Mouse (Mus musculus) ES-E14 (cell line): ENCODE measurements at regions not wholly inside any gene's neighbourhood (a gene's known extent, or its start where the extent isn't known, plus 50 kb on each side); places are given as distances from the start of the nearest gene placed in this dataset.

Experiments used
- CHD2 ChIP-seq: IDR thresholded peaks from 2 replicates; pipeline ENCODE4 v1.6.1; 2014; ENCODE audit warnings: mild to moderate bottlenecking, low read depth, low read length, inconsistent platforms
- HCFC1 ChIP-seq: IDR thresholded peaks from 2 replicates; pipeline ENCODE4 v1.6.1; 2012; ENCODE audit warnings: low read length, inconsistent platforms, borderline replicate concordance; ENCODE audit not compliant: insufficient read depth
- MAFK ChIP-seq: IDR thresholded peaks from 2 replicates; pipeline ENCODE4 v1.6.1; 2014; ENCODE audit warnings: mild to moderate bottlenecking, low read depth, low read length, inconsistent platforms; ENCODE audit not compliant: insufficient read depth
- ZNF384 ChIP-seq: IDR thresholded peaks from 2 replicates; pipeline ENCODE4 v1.6.1; 2012; ENCODE audit warnings: low read depth, low read length, inconsistent platforms

DNA sequence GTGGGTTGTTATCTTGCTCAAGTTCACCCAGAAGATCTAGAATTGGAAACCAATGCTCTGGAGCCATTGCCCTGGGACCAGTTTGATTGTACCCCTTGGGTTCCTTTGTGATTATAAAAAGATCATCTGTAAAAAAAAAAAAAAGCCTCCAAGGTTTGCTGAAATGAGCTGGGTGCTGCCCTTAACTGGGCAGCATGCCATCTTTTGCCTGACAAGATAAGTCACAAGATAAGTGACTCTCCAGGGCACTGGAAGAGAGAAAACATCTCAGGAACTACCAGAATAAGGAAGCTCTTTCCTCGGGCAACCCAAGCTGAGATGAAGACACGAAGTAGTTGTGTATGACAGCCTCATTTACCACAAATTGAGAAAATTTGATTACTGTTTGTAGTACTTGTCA is 202.7 kb upstream of the Eci2 start:
- TF ChIP-seq HCFC1 (no peak), ZNF384 (no peak), MAFK (no peak), CHD2 (no peak)
